Comparison of ENCODE assay signal across 8 mouse cellular contexts in genomic region chr19:46523480-46524151, GRCm38 (mm10). TPM values are rescaled to one million over a fixed set of nuclear protein-coding genes. Genes with fewer than 3 reads are reported as not detected.
DNase-seq lines count a peak whose midpoint lies in the region; ATAC-seq and TF ChIP-seq lines count a peak whose summit lies in the region.

No protein-coding gene starts in this region.

- H3K36me3 ChIP-seq in embryonic facial prominence, embryonic 13.5 days = no peaks in the 10 kb centered on the region
- H3K36me3 ChIP-seq in heart, postnatal 0 days (replicated peaks; ENCODE audit: control insufficient read depth, insufficient read depth, low read length) = no peaks in the 10 kb centered on the region
- H3K36me3 ChIP-seq in lung, embryonic 16.5 days (ENCODE audit: control insufficient read depth, insufficient read depth, low read length) = no peaks in the 10 kb centered on the region

- no peak for TF ChIP-seq CTCF in heart, postnatal 0 days (IDR thresholded peaks at IDR 0.05; ENCODE audit: low read depth)

- no peaks in the 10 kb centered on the region for H3K9me3 ChIP-seq in embryonic facial prominence, embryonic 13.5 days
- no peaks in the 10 kb centered on the region for H3K9me3 ChIP-seq in heart, postnatal 0 days (replicated peaks; ENCODE audit: control insufficient read depth, low read length)
- no peaks in the 10 kb centered on the region for H3K9me3 ChIP-seq in lung, embryonic 16.5 days (ENCODE audit: control insufficient read depth, low read length)

- TF ChIP-seq EP300 in heart, postnatal 0 days (IDR thresholded peaks at IDR 0.05; ENCODE audit: low read depth) = no peak

- DNase-seq in urinary bladder, postnatal 14 days (ENCODE audit: low spot score) = peak; percentile 69
- DNase-seq in urinary bladder, adult 2 months (ENCODE audit: low spot score) = no peak
- DNase-seq in heart, postnatal 0 days (ENCODE audit: low spot score) = no peak
- peak; percentile 77 to 80 for DNase-seq in layer of hippocampus, adult 8-10 months (ENCODE audit: low spot score in 2 of 2)
- peak; percentile 81 for DNase-seq in right cerebral cortex, postnatal 25 days
- DNase-seq in c-Kit-positive CD71-positive TER-119-positive erythroid progenitor cells, embryonic 14.5 days (ENCODE audit: low spot score) = no peak

- peak overlapping the region; percentile 64 for H3K4me2 ChIP-seq in embryonic facial prominence, embryonic 13.5 days
- H3K4me2 ChIP-seq in heart, postnatal 0 days (ENCODE audit: low read depth, low read length) = peak overlapping the region; percentile 50
- H3K4me2 ChIP-seq in lung, embryonic 16.5 days (ENCODE audit: low read depth, low read length) = peak overlapping the region; percentile 54

- 5% methylated on average over 20 of the region's 20 CpGs for whole genome bisulfite sequencing in embryonic facial prominence, embryonic 13.5 days
- 12% methylated on average over 20 of the region's 20 CpGs for WGBS in heart, postnatal 0 days
- 9% methylated on average over 20 of the region's 20 CpGs for WGBS in lung, embryonic 16.5 days

- peak overlapping the region; percentile 83 for H3K27ac ChIP-seq in embryonic facial prominence, embryonic 13.5 days
- peak overlapping the region; percentile 79 for H3K27ac ChIP-seq in heart, postnatal 0 days (ENCODE audit: low read depth)
- peak overlapping the region; percentile 87 for H3K27ac ChIP-seq in lung, embryonic 16.5 days (ENCODE audit: low read length)

- H3K9ac ChIP-seq in embryonic facial prominence, embryonic 13.5 days = peak overlapping the region; percentile 47; the same call in 1 of the 2 replicates
- peak overlapping the region; percentile 17; the same call in 1 of the 2 replicates for H3K9ac ChIP-seq in heart, postnatal 0 days (replicated peaks; ENCODE audit: low read depth, low read length)
- peak overlapping the region; percentile 58 for H3K9ac ChIP-seq in lung, embryonic 16.5 days (ENCODE audit: low read length)

- no peaks in the 10 kb centered on the region for H3K27me3 ChIP-seq in embryonic facial prominence, embryonic 13.5 days
- H3K27me3 ChIP-seq in heart, postnatal 0 days (ENCODE audit: control insufficient read depth, insufficient read depth, low read length) = no peaks in the 10 kb centered on the region
- H3K27me3 ChIP-seq in lung, embryonic 16.5 days (ENCODE audit: control insufficient read depth, insufficient read depth, low read depth, low read length) = no peaks in the 10 kb centered on the region

- peak overlapping the region; percentile 32 for H3K4me3 ChIP-seq in embryonic facial prominence, embryonic 13.5 days
- peak overlapping the region; percentile 12 for H3K4me3 ChIP-seq in heart, postnatal 0 days (ENCODE audit: low read depth, low read length)
- H3K4me3 ChIP-seq in lung, embryonic 16.5 days (ENCODE audit: low read length) = peak overlapping the region; percentile 25

- peak; percentile 89 for ATAC-seq in embryonic facial prominence, embryonic 13.5 days (ENCODE audit: insufficient number of reproducible peaks, insufficient read depth, low FRiP score, low TSS enrichment, low read depth)
- peak; percentile 66 for ATAC-seq in heart, postnatal 0 days (ENCODE audit: insufficient read depth, low read depth)
- peak; percentile 80 for ATAC-seq in lung, embryonic 16.5 days (ENCODE audit: low read depth)

- H3K4me1 ChIP-seq in embryonic facial prominence, embryonic 13.5 days = peaks cover 62% of the 10 kb centered on the region
- H3K4me1 ChIP-seq in heart, postnatal 0 days (ENCODE audit: control insufficient read depth, insufficient read depth) = peaks cover 54% of the 10 kb centered on the region
- H3K4me1 ChIP-seq in lung, embryonic 16.5 days (replicated peaks; ENCODE audit: control insufficient read depth, insufficient read depth, low read length) = peaks cover 54% of the 10 kb centered on the region

RNA-seq across cellular contexts. Expression of gene Trim8, which starts 22.1 kb away (rescaled TPM):
- polyA plus RNA-seq in urinary bladder, adult 2 months (2012; rRNA removed) = 17.2 and 25.2 TPM in 2 replicates
- 16.7 and 17.6 TPM in 2 replicates for polyA plus RNA-seq in embryonic facial prominence, embryonic 13.5 days (2015; fragmentation: Nextera tagmentation; extraction: Ambion mirVana)
- 35.9 and 48.3 TPM in 2 replicates for total RNA-seq in heart, postnatal 0 days (2014; rRNA removed; ENCODE audit: low replicate concordance)
- polyA plus RNA-seq in heart, postnatal 0 days (2015; fragmentation: Nextera tagmentation; extraction: Ambion mirVana) = 14.3 and 14.6 TPM in 2 replicates
- total RNA-seq in layer of hippocampus, adult 8-10 months (2022) = 10 to 100 TPM; 91.0 to 98.4 (median 93.7) TPM
- polyA plus RNA-seq in lung, embryonic 16.5 days (2015; fragmentation: Nextera tagmentation; extraction: Ambion mirVana) = 22.4 and 24.9 TPM in 2 replicates

RNA-seq across cellular contexts. Expression of gene Arl3, which starts 49.4 kb away (rescaled TPM):
- polyA plus RNA-seq in urinary bladder, adult 2 months (2012; rRNA removed) = 93.7 and 103 TPM in 2 replicates
- polyA plus RNA-seq in embryonic facial prominence, embryonic 13.5 days (2015; fragmentation: Nextera tagmentation; extraction: Ambion mirVana) = 192 and 193 TPM in 2 replicates
- total RNA-seq in heart, postnatal 0 days (2014; rRNA removed; ENCODE audit: low replicate concordance) = 37.2 and 38.2 TPM in 2 replicates
- polyA plus RNA-seq in heart, postnatal 0 days (2015; fragmentation: Nextera tagmentation; extraction: Ambion mirVana) = 79.5 and 80.6 TPM in 2 replicates
- 100 to 1,000 TPM in 2 of 4 experiments, 10 to 100 TPM in 2; 85.9 to 125 (median 103) TPM for total RNA-seq in layer of hippocampus, adult 8-10 months (2022)
- polyA plus RNA-seq in lung, embryonic 16.5 days (2015; fragmentation: Nextera tagmentation; extraction: Ambion mirVana) = 113 and 118 TPM in 2 replicates

RNA-seq across cellular contexts. Expression of gene Sfxn2, which starts 49.5 kb away (rescaled TPM):
- polyA plus RNA-seq in urinary bladder, adult 2 months (2012; rRNA removed) = 5.8 and 7.5 TPM in 2 replicates
- polyA plus RNA-seq in embryonic facial prominence, embryonic 13.5 days (2015; fragmentation: Nextera tagmentation; extraction: Ambion mirVana) = 24.9 and 25.2 TPM in 2 replicates
- total RNA-seq in heart, postnatal 0 days (2014; rRNA removed; ENCODE audit: low replicate concordance) = 4.2 and 5.9 TPM in 2 replicates
- 4.6 and 5.1 TPM in 2 replicates for polyA plus RNA-seq in heart, postnatal 0 days (2015; fragmentation: Nextera tagmentation; extraction: Ambion mirVana)
- total RNA-seq in layer of hippocampus, adult 8-10 months (2022) = 1 to 10 TPM; 7.3 to 9.2 (median 7.5) TPM
- polyA plus RNA-seq in lung, embryonic 16.5 days (2015; fragmentation: Nextera tagmentation; extraction: Ambion mirVana) = 24.6 and 28.4 TPM in 2 replicates

Comparison
In these comparisons a context has a peak if more than half of its experiments do, and no peak if none do; other contexts are left out.
1. DNase-seq: peak in urinary bladder, postnatal 14 days (single experiment), layer of hippocampus, adult 8-10 months (2 of 2) and right cerebral cortex, postnatal 25 days (single experiment); none in urinary bladder, adult 2 months (single experiment), heart, postnatal 0 days (single experiment) and c-Kit-positive CD71-positive TER-119-positive erythroid progenitor cells, embryonic 14.5 days (single experiment).
2. Peak in every context shown above with its lines, with median percentiles within 50 percentile points of each other: ATAC-seq, H3K27ac ChIP-seq, H3K4me2 ChIP-seq, H3K4me3 ChIP-seq and H3K9ac ChIP-seq.